Mouse (Mus musculus) hindbrain, embryonic 16.5 days (tissue): ENCODE results near the gene Taldo1. TPM values are rescaled to one million over a fixed set of nuclear protein-coding genes. Genes with fewer than 3 reads are reported as not detected.
"Not testable (repeated sequence)": the region's sequence is repeated elsewhere in the genome, so short reads cannot be mapped to it uniquely, and the experiment has no call there.

Source experiments
- ATAC-seq: fragments of 200-750 bp; cut with Nextera tagmentation; 2 replicates; pipeline ENCODE4 v1.8.0; 2017; ENCODE audit warnings: moderate TSS enrichment, moderate library complexity
- H3K27ac ChIP-seq: fragments of 300-500 bp; sonication (generic); 2 replicates; pipeline ENCODE4 v1.5.1; 2014; ENCODE audit warnings: low read depth, mild to moderate bottlenecking, control low read depth, low read length, moderate library complexity
- H3K27me3 ChIP-seq: fragments of 300-500 bp; sonication (generic); replicated peaks from 2 replicates; pipeline ENCODE4 v1.6.1; 2014; ENCODE audit warnings: low read length; ENCODE audit not compliant: control insufficient read depth, insufficient read depth
- H3K36me3 ChIP-seq: fragments of 300-500 bp; sonication (generic); 2 replicates; pipeline ENCODE4 v1.6.1; 2014; ENCODE audit warnings: mild to moderate bottlenecking, low read length, moderate library complexity, mixed read lengths; ENCODE audit not compliant: control insufficient read depth, insufficient read depth
- H3K4me1 ChIP-seq: fragments of 300-500 bp; sonication (generic); 2 replicates; pipeline ENCODE4 v1.6.1; 2014; ENCODE audit warnings: low read depth, low read length; ENCODE audit not compliant: control insufficient read depth, insufficient read depth
- H3K4me2 ChIP-seq: fragments of 300-500 bp; sonication (generic); 2 replicates; pipeline ENCODE4 v1.6.1; 2014; ENCODE audit warnings: mild to moderate bottlenecking, low read length, control low read depth, moderate library complexity
- H3K4me3 ChIP-seq: fragments of 300-500 bp; sonication (generic); 2 replicates; pipeline ENCODE4 v1.5.1; 2014; ENCODE audit warnings: mild to moderate bottlenecking, low read length, control low read depth, moderate library complexity
- H3K9ac ChIP-seq: fragments of 300-500 bp; sonication (generic); 2 replicates; pipeline ENCODE4 v1.6.1; 2014; ENCODE audit warnings: low read depth, mild to moderate bottlenecking, control low read depth, low read length, moderate library complexity
- H3K9me3 ChIP-seq: fragments of 300-500 bp; sonication (generic); 2 replicates; pipeline ENCODE4 v1.6.1; 2014; ENCODE audit warnings: mild to moderate bottlenecking, low read length, moderate library complexity; ENCODE audit not compliant: control insufficient read depth
- WGBS: fragments of 180-500 bp; shearing (Covaris S2); extraction: QIAGEN DNeasy Blood & Tissue Kit; methylation state at CpG from one replicate; pipeline ENCODE4 v1.1.7; 2014; 5-methylcytosine and 5-hydroxymethylcytosine counted together
- polyA plus RNA-seq: library from polyadenylated mRNA; unstranded; fragments of >200 nt; fragmentation: Nextera tagmentation; extraction: Ambion mirVana; gene quantifications from 2 replicates; pipeline ENCODE4 v1.2.1, GENCODE M21; 2015

The Taldo1 gene
- polyA plus RNA-seq, 1 experiment from 2014 or later: 284 TPM

GRCm38 (mm10) chr7:141441460-141441859 lies 49.5 kb downstream of the Taldo1 start:
- H3K27me3 ChIP-seq: no peaks in the 10 kb centered on the region
- no peak overlapping the region for H3K9ac ChIP-seq
- no peak for ATAC-seq
- H3K27ac ChIP-seq: no peak overlapping the region
- no peak overlapping the region for H3K4me3 ChIP-seq
- H3K9me3 ChIP-seq: no peaks in the 10 kb centered on the region
- H3K36me3 ChIP-seq: no peaks in the 10 kb centered on the region; the same call in 1 of the 2 replicates
- H3K4me2 ChIP-seq: no peak overlapping the region
- peaks cover 14% of the 10 kb centered on the region for H3K4me1 ChIP-seq
- WGBS: 90% methylated on average over 9 of the region's 9 CpGs

GRCm38 (mm10) chr7:141442199-141442598 lies 50.2 kb downstream of the Taldo1 start:
- no peak overlapping the region; the same call in 1 of the 2 replicates for H3K4me2 ChIP-seq
- H3K27ac ChIP-seq: no peak overlapping the region
- no peak for ATAC-seq
- H3K9me3 ChIP-seq: no peaks in the 10 kb centered on the region
- WGBS: 93% methylated on average over 13 of the region's 13 CpGs
- H3K4me1 ChIP-seq: peaks cover 12% of the 10 kb centered on the region
- H3K4me3 ChIP-seq: no peak overlapping the region
- no peaks in the 10 kb centered on the region; the same call in 1 of the 2 replicates for H3K36me3 ChIP-seq
- H3K9ac ChIP-seq: no peak overlapping the region; the same call in 1 of the 2 replicates
- H3K27me3 ChIP-seq: no peaks in the 10 kb centered on the region

- no peaks in the 10 kb centered on the region for H3K27me3 ChIP-seq
- no peak for ATAC-seq
- peaks cover 14% of the 10 kb centered on the region for H3K4me1 ChIP-seq
- no peak overlapping the region for H3K27ac ChIP-seq
- 32% methylated on average over 12 of the region's 12 CpGs for WGBS
- H3K36me3 ChIP-seq: no peaks in the 10 kb centered on the region; the same call in 1 of the 2 replicates
- H3K9ac ChIP-seq: peak overlapping the region; percentile 56
- peak overlapping the region; percentile 71 for H3K4me2 ChIP-seq
- no peaks in the 10 kb centered on the region for H3K9me3 ChIP-seq
- peak overlapping the region; percentile 37 for H3K4me3 ChIP-seq
Measured at GRCm38 (mm10) chr7:141443081-141443821, 51.3 kb downstream of the Taldo1 start.

GRCm38 (mm10) chr7:141443828-141444237 lies 51.8 kb downstream of the Taldo1 start, which contains the start of gene Pidd1:
TSS of gene Pidd1 (minus strand) at chr7:141444025.
- Histone ChIP-seq H3K4me3 (peak within 1 kb of the TSS; percentile 37), H3K9me3 (no peaks in the 10 kb centered on the region), H3K27ac (no peak within 1 kb of the TSS), H3K27me3 (no peaks in the 10 kb centered on the region), H3K9ac (peak within 1 kb of the TSS; percentile 56), H3K36me3 (no peaks in the 10 kb centered on the region), H3K4me2 (peak within 1 kb of the TSS; percentile 71), H3K4me1 (peaks cover 20% of the 10 kb centered on the region)
- under 1% methylated on average over 25 of the region's 25 CpGs for WGBS
- ATAC-seq: no peak

- H3K9me3 ChIP-seq, H3K27ac ChIP-seq, H3K27me3 ChIP-seq, ATAC-seq, H3K4me3 ChIP-seq, H3K9ac ChIP-seq: not testable (repeated sequence)
- peaks cover 22% of the 10 kb centered on the region for H3K4me1 ChIP-seq
- H3K4me2 ChIP-seq: peak overlapping the region; percentile 80
- peaks cover 12% of the 10 kb centered on the region for H3K36me3 ChIP-seq
- 90% methylated on average over 3 of the region's 3 CpGs for WGBS
Measured at GRCm38 (mm10) chr7:141446374-141446773, 54.4 kb downstream of the Taldo1 start.

GRCm38 (mm10) chr7:141447110-141447991 lies 55.4 kb downstream of the Taldo1 start, which contains the start of gene Rplp2:
TSS of gene Rplp2 (plus strand) at chr7:141447370.
- H3K9ac ChIP-seq: peak within 1 kb of the TSS; percentile 77
- H3K4me3 ChIP-seq: peak within 1 kb of the TSS; percentile 76
- peak; percentile 94 for ATAC-seq
- H3K4me2 ChIP-seq: peak within 1 kb of the TSS; percentile 80
- H3K36me3 ChIP-seq: peaks cover 22% of the 10 kb centered on the region
- WGBS: under 1% methylated on average over 63 of the region's 63 CpGs
- H3K27ac ChIP-seq: peak within 1 kb of the TSS; percentile 92
- no peaks in the 10 kb centered on the region for H3K27me3 ChIP-seq
- no peaks in the 10 kb centered on the region for H3K9me3 ChIP-seq
- H3K4me1 ChIP-seq: peaks cover 22% of the 10 kb centered on the region

- H3K9me3 ChIP-seq: no peaks in the 10 kb centered on the region
- peaks cover 21% of the 10 kb centered on the region for H3K4me1 ChIP-seq
- no peak overlapping the region for H3K4me3 ChIP-seq
- H3K9ac ChIP-seq: no peak overlapping the region
- ATAC-seq: no peak
- no peak overlapping the region for H3K4me2 ChIP-seq
- no peaks in the 10 kb centered on the region for H3K27me3 ChIP-seq
- H3K36me3 ChIP-seq: peaks cover 22% of the 10 kb centered on the region
- H3K27ac ChIP-seq: no peak overlapping the region
Measured at GRCm38 (mm10) chr7:141451928-141452327, 59.9 kb downstream of the Taldo1 start.
